Mouse (Mus musculus) right cerebral cortex, postnatal 10 days (tissue): ENCODE data around the gene Pde4c.

Experiments
- DNase-seq, 2 experiments: peaks; one replicate each; pipeline ENCODE4 v3.0.0; 2021; ENCODE audit warnings: low spot score in 2 of 2

The Pde4c gene

GRCm38 (mm10) chr8:70697366-70698250 is 25.9 kb upstream of the Pde4c start:
- DNase-seq: no peak

- peak; percentile 99 for DNase-seq
Measured at GRCm38 (mm10) chr8:70698310-70699109, 25.0 kb upstream of the Pde4c start, which contains the start of gene Jund. Gene Jund (plus strand): TSS chr8:70698949.

GRCm38 (mm10) chr8:70699116-70699833 is 24.2 kb upstream of the Pde4c start:
- DNase-seq: peak in 1 of 2 experiments; percentile 72

GRCm38 (mm10) chr8:70699834-70700554 is 23.5 kb upstream of the Pde4c start:
- DNase-seq: peak; percentile 86 to 90

GRCm38 (mm10) chr8:70700555-70700922 is 23.0 kb upstream of the Pde4c start:
- peak; percentile 92 for DNase-seq

- no peak for DNase-seq
Measured at GRCm38 (mm10) chr8:70701048-70701981, 22.2 kb upstream of the Pde4c start.

GRCm38 (mm10) chr8:70701982-70702841 is 21.3 kb upstream of the Pde4c start:
- DNase-seq: no peak

- DNase-seq: peak; percentile 62 to 69
Measured at GRCm38 (mm10) chr8:70702842-70703182, 20.7 kb upstream of the Pde4c start.

GRCm38 (mm10) chr8:70703287-70703686 is 20.2 kb upstream of the Pde4c start, which contains the start of gene Iqcn:
Gene Iqcn (plus strand): TSS chr8:70703457.
- no peak for DNase-seq

- DNase-seq: no peak
Measured at GRCm38 (mm10) chr8:70708281-70708680, 15.2 kb upstream of the Pde4c start.

- DNase-seq: no peak
Measured at GRCm38 (mm10) chr8:70709794-70710193, 13.7 kb upstream of the Pde4c start.

- no peak for DNase-seq
Measured at GRCm38 (mm10) chr8:70710296-70710695, 13.2 kb upstream of the Pde4c start.

- no peak for DNase-seq
Measured at GRCm38 (mm10) chr8:70711041-70711440, 12.5 kb upstream of the Pde4c start.

GRCm38 (mm10) chr8:70713991-70714390 is 9.5 kb upstream of the Pde4c start:
- no peak for DNase-seq

- DNase-seq: no peak
Measured at GRCm38 (mm10) chr8:70715086-70715485, 8.4 kb upstream of the Pde4c start.

- DNase-seq: no peak
Measured at GRCm38 (mm10) chr8:70716521-70717400, 6.8 kb upstream of the Pde4c start.

GRCm38 (mm10) chr8:70718297-70718696 is 5.2 kb upstream of the Pde4c start, which contains the start of gene Gm3336:
Gene Gm3336 (plus strand): TSS chr8:70718543.
- peak in 1 of 2 experiments; percentile 60 for DNase-seq

- peak in 1 of 2 experiments; percentile 29 for DNase-seq
Measured at GRCm38 (mm10) chr8:70719796-70720270, 3.7 kb upstream of the Pde4c start.
